Mouse (Mus musculus) CD4-positive helper T cell, adult 2 months (primary cell): ENCODE results near the gene Apon.
"Not testable (repeated sequence)": the region's sequence is repeated elsewhere in the genome, so short reads cannot be mapped to it uniquely, and the experiment has no call there.

Experiments
- DNase-seq: peaks from one replicate; pipeline ENCODE4 v3.0.0-alpha.2; 2012; ENCODE audit warnings: low read depth, missing footprints, low spot score

Gene Apon

DNA sequence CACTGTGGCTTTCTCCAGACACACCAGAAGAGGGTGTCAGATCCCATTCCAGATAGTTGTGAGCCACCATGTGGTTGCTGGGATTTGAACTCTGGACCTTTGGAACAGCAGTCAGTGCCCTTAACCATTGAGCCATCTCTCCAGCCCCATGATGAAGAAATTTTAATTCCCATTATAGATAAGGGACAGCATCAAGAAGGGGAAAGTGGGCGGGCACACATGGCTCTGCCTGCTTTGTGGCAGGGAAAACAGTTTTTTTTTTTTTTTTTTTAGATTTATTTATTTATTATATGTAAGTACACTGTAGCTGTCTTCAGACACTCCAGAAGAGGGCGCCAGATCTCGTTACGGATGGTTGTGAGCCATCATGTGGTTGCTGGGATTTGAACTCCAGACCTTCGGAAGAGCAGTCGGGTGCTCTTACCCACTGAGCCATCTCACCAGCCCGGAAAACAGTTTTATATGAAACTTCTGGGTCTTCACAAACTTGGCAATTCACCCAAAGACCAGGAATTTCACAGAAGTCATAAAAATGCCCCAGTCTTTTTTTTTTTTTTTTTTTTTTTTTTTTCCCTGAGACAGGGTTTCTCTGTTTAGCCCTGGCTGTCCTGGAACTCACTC is 19.0 kb downstream of the Apon start:
- not testable (repeated sequence) for DNase-seq

DNA sequence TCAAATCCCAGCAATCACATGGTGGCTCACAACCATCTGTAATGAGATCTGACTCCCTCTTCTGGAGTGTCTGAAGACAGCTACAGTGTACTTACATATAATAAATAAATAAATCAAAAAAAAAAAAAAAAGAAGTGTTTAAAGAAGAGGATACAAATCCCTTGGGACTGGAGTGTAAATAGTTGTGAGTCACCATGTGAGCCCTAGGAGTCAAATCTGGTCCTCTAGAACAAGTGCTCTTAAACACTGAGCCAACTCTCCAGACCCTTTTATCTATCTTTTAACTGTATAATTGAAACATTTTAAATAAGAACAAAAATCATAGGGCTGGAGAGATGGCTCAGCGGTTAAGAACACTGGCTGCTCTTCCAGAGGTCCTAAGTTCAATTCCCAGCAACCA is 21.5 kb downstream of the Apon start:
- DNase-seq = not testable (repeated sequence)

DNA sequence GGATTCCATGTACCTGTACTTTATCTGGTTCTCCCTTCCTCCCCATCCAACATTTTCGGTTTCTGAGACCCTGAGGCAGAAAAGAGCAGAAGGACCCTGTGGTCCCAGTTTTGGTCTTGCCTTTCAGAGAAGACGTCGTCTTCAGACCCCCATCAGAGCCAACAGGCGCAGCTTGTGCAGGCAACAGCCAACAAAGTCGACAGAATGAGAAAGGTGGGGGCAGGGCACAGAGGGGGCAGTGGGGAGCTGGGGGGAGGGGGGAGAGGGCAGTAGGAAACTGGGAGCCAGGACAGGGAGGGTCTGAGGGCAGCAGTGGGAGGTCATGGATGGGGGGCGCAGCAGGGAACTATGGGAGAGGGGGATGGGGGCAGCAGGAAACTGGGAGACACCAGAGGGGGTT is 24.3 kb downstream of the Apon start:
- DNase-seq = no peak

DNA sequence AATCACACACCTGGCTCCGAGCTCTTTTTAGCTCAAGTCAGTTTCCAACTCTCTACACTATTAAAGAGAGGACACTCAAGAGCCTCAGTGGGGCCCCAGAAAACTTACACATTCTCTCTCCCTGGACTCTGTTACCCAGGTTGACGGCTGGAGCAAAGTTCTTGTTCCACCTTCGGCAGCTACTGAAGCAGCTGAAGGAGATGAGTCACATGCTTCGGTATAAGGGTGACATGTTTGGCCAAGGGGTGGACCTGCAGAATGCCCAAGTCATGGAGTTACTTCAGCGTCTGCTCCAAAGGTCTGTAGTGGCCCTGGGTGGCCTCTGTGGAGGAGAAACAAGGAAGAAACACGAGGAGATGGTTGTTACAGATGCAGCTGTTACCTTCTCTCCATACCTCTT is 27.0 kb downstream of the Apon start:
- DNase-seq = no peak

DNA sequence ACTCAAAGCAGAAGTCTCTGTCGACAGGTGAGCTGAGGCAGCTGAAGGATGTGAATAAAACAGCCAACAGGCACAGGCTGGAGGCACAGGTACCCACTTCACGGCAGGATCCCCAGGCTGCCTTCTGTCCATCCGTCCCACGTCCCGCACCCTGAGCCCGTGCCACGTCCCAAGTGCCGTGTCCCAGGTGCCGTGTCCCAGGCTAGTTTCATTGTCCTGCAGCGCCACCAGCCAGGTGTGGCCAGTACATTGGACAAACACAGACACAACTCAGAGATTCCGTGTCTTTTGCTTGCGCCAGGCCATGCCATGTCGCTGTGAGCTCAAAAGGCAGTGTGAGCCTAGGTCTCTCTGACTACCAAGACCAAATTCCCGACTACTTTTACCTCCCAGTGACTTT is 27.8 kb downstream of the Apon start:
- no peak for DNase-seq

DNA sequence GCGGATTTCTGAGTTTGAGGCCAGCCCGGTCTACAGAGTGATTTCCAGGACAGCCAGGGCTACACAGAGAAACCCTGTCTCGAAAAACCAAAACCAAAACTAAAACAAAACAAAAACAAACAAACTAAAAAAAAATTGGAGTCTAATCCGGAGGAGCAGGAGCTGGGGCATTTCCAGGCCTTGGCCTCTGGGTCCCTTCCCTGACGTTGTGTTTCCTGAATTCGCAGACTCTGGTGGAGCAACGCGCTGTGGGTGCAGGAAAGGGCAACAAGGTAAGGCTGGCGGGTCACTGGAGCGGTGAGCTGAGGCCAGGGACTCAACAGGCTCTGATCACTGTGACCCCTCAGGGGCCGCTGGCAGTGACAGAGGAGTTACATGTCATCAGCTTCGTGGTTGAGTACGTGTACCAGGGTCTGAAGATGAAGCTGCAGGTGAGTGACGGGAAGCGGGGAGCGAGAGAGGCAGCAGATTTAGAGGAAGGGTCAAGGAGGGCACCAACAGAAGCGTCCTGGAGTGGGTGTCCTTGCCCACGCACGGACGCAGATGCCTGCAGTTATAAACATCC is 29.1 kb downstream of the Apon start:
- DNase-seq = no peak

DNA sequence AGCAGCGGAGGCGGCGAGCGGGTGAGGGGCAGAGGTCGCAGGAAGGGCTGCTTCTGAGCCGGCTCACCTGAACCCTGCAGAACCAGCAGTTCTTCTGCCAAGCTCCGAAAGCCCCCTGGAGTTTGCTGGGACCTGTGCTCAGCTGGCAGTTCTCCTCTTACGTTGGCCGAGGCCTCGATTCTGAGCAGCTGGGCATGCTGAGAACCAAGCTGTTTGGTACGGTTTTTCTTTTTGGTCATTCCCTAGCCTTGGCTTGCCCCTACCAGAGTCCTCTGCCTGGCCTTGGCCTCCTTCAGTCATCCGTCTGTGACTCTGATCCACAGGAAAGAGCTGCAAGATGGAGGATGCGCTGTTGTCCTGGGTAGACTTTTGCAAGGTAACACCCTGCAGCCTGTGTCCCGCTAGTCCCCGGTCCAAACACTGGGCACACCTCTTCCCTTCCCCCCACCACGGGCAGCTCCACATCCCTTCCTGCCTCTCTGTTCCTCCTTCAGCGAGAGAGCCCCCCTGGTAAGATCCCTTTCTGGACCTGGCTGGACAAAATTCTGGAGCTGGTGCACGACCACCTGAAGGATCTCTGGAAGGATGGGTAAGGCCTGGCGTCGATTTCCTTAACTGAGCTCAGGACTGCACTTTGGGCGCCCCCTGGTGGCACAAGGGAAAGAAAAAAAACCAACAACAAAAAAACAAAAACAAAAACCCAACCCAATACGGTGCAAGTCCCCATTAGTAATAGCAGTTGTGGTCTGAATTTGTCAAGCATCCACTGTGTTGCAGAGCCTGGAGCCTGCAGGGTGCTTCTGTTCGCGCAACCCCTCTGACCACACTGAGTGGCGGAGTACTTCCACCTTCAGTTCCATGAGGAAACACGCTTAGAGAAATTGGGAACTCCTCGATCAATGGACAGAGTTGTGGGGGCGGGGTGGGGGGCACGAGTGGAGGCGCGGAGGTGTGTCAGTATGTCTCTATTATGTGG is 30.0 kb downstream of the Apon start:
- DNase-seq = peak; percentile 69

DNA sequence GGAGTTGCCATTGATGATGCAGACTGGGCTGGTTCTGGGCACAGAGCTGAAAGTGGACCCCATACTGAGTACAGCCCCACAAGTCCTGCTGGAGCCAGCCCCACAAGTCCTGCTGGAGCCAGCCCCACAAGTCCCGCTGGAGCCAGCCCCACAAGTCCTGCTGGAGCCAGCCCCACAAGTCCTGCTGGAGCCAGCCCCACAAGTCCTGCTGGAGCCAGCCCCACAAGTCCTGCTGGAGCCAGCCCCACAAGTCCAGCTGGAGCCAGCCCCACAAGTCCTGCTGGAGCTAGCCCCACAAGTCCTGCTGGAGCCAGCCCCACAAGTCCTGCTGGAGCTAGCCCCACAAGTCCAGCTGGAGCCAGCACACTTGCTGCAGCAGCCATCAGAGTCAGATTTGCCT is 36.7 kb downstream of the Apon start:
- DNase-seq = not testable (repeated sequence)

DNA sequence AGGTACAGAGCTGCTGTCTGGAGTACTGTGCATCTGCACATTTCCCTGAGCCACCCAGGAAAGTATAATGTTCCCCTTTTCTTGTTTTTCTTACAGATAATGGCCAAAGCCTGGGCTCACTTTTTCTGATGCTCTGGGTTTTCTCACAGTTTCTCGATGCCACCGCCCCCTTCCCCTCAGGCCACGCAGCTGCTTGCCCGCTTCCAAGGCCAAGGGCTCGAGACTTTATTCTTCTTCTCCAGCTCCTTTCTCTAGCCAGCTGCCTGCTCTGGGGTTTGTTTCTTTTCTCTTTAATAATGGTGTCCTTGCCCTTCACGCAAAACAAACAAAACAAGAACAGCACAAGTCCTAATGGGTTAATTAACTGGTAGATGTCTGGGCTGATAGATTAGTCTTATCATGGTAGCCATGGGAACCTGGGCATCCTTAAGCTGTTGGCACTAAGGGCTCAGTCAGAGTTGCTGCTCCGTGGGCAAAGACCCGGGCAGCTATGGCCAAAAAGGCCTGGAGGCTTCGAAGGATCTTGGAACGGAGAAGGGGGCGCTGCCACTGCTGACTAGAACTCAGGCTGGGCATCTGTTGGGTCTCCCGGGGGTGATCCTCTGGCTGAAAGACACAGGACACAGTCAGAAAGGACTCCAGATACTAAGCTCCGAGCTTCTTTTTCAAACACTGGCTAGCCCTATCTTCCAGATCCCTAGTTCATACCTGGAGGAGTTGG is 42.6 kb downstream of the Apon start:
- no peak for DNase-seq

DNA sequence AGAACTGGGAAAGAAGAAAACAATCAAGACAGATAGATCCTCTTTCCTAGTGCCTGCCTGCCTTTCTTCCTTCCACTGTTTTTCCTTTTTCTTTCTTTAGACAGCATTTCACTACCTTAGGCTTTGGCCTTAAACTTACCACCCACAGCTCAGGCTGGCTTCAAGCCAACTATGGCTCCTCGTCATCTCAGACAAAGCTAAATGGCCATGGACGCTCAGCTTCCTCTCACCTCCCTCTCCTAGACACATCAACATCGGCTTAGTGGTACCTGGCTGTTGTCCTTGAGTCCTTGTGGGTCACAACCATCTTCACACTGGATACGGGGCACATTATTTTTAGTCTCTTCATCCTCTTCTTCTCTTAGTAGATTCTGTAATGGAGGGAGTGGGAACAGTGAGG is 43.3 kb downstream of the Apon start:
- DNase-seq = no peak

DNA sequence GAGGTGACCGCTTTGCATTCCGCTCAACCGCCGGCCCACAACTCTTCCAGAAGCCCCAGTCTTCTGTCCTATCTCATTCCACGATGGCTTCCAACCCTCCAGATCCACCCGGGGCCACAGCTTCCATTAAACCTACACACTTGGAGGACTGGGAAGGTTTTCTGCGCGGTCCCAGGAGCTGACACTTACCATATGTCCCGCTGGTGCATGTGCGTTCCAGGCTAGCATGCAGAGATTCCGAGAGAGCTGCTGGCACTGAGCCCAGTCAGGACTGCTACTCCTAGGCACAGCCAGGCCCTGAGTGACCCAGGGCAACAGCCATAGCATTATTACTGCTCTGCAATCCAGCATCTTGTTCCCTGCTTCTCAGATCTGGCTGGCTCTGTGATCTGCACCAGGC is 43.7 kb downstream of the Apon start:
- DNase-seq = no peak

DNA sequence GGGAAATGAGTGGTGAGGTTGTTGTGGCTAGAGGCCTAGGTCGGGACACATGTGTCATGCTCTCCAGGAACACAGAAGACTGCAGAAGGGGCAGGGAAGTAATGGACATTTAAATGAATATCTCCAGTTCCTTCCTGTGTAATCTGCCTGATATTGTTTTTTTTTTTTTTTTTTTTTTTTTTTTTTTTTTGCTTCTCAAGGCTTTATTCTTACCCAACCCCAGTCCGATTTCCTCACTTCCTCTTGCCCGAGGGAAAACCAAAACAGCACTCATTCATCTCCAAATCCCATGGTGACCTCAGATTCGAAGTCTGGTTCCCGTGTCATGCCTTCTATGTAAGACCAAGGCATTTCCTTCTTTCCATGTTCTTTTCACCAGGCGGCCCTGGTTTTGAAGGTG is 44.3 kb downstream of the Apon start:
- DNase-seq = no peak

DNA sequence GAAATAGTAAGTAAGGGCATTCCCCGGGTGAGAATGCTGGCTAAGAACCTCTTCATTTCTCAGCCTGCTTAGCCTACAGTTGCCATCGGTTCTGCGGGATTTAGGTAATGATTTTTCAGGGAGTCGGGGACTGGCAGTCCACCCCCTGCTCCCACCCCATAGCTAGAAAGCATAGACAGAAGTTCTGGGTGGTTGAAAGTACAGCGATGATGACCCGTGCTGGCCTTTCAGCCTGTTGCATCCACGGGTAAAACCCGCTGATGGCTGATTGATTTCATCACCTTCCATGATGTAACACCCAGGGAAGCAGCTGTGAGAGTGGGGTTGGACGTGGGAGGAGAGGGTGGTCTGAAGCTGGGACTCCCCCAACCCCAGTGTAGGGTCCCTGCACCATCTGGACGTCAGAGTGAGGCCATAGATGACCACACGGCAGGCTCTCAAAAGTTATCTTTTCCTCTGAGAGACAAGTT is 44.8 kb downstream of the Apon start, which contains the start of gene Il23a:
Il23a (minus strand) TSS at position 51 of the 470 bp plus-strand sequence.
- DNase-seq = no peak

DNA sequence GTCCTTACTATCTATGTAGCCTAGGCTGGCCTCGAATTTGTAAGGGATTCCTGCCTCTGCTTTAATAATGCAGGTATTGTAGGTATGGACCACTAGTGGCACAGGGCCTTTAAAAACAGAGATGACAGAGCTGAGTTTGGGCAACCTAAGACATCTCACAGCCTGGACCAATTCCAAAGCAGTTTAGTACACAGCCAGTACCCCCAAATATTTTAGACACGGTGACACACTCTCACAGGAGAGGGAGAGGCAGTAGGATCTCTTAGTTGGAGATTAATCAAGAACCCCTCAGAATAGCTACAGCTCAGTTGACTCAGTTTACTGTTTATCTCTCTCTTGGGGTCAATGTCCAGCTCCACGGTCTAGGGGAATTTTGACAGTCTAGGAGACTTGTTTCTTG is 48.5 kb downstream of the Apon start:
- no peak for DNase-seq

DNA sequence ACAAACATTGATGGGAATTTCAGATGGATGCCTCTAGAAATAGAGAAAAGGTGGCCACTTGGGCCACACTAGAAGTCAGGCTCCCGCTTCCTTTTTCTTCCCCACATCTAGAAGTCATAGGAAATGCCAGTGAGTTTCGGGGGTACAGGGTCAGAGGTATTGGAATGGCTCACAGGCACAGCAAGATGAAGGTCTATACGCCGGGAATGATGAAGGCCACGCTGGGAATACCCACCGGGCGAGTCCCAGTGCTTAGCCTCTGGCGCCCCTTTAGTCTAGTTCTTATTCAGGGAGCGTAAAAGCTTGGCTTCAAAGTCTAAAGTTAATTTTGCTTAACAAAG is 48.9 kb downstream of the Apon start:
- no peak for DNase-seq

DNA sequence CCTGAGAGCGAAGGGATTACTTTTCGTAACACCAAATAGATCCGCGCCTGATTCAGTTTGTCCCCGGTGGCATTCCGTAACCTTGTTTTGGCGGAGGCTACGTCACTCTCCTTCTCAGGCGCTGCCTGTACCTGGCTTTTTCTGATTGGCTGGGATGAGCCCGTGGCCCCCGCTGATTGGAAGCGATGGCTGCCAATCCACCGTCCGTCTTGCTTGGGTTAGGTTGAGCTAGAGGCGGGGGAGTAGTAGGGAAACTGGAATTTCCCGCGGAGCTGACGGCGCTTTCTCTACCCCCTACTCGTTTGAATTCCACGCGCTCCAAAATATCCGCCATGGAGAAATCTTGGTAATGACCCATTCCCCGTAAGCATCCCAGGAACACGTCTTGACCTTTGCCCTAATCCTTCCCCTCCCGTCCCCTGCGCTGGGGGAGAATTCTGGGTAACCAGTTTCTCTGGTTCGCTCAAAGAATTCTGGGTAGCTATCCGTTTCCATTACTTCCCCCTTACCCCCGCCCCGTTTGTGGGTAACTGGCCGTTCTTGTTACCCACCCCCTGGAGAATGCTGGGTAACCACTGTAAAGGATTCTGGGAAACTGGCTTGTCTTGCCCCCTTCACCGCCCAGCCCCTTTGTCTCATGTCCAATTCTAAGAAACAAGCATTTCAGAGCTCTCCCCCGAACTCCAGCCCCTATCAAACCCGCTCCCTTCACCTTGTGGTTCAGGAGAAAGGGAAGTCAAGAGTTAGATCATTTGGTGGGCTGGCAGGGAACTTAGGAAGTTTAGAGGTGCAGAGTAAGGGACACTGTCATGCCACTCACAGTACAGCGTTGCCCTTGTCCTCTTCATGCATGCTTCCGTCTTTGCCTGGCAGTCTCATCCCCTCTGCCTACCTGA is 49.5 kb downstream of the Apon start, which contains the start of gene Pan2:
Pan2 (plus strand) TSS at position 210 of the 896 bp plus-strand sequence.
- DNase-seq = peak; percentile 100
